Mouse (Mus musculus): ENCODE data around the gene Gm13090.

Gene Gm13090

GRCm38 (mm10) chr4:151089270-151089669, at the start of gene Gm13090:
Gene Gm13090 (plus strand): TSS chr4:151089570.
- DNase-seq: no peak

- DNase-seq: no peak
Observed at GRCm38 (mm10) chr4:151041506-151041905, 47.9 kb upstream of the Gm13090 start.

- peak; percentile 18 to 38 for DNase-seq
Observed at GRCm38 (mm10) chr4:151043281-151043680, 46.1 kb upstream of the Gm13090 start.

- DNase-seq: peak; percentile 99 to 100
Observed at GRCm38 (mm10) chr4:151044037-151044943, 45.1 kb upstream of the Gm13090 start, which contains the start of gene Per3. Gene Per3 (minus strand): TSS chr4:151044665.

GRCm38 (mm10) chr4:151044944-151045570, 44.3 kb upstream of the Gm13090 start:
- peak in 1 of 2 experiments; percentile 70 for DNase-seq

- no peak for DNase-seq
Observed at GRCm38 (mm10) chr4:151046524-151046923, 42.8 kb upstream of the Gm13090 start.

GRCm38 (mm10) chr4:151051162-151051561, 38.2 kb upstream of the Gm13090 start:
- no peak for DNase-seq

GRCm38 (mm10) chr4:151057347-151058321, 31.7 kb upstream of the Gm13090 start, which contains the start of gene Vamp3:
Gene Vamp3 (minus strand): TSS chr4:151057963.
- peak; percentile 99 to 100 for DNase-seq

- no peak for DNase-seq
Observed at GRCm38 (mm10) chr4:151058634-151059033, 30.7 kb upstream of the Gm13090 start.

GRCm38 (mm10) chr4:151059566-151059965, 29.8 kb upstream of the Gm13090 start:
- no peak for DNase-seq

- no peak for DNase-seq
Observed at GRCm38 (mm10) chr4:151068751-151069150, 20.6 kb upstream of the Gm13090 start.

- DNase-seq: no peak
Observed at GRCm38 (mm10) chr4:151070962-151071361, 18.4 kb upstream of the Gm13090 start.

GRCm38 (mm10) chr4:151073108-151073744, 16.1 kb upstream of the Gm13090 start:
- DNase-seq: peak; percentile 71 to 86

GRCm38 (mm10) chr4:151074817-151075216, 14.6 kb upstream of the Gm13090 start:
- DNase-seq: no peak

GRCm38 (mm10) chr4:151081355-151081754, 8.0 kb upstream of the Gm13090 start:
- DNase-seq: no peak

GRCm38 (mm10) chr4:151081977-151082376, 7.4 kb upstream of the Gm13090 start:
- DNase-seq: no peak

- no peak for DNase-seq
Observed at GRCm38 (mm10) chr4:151083027-151083426, 6.3 kb upstream of the Gm13090 start.

- no peak for DNase-seq
Observed at GRCm38 (mm10) chr4:151087358-151087757, 2.0 kb upstream of the Gm13090 start.

- DNase-seq: no peak
Observed at GRCm38 (mm10) chr4:151088819-151089218, 551 bp upstream of the Gm13090 start.

GRCm38 (mm10) chr4:151095207-151095606, 5.8 kb downstream of the Gm13090 start:
- peak; percentile 49 to 68 for DNase-seq

- no peak for DNase-seq
Observed at GRCm38 (mm10) chr4:151096334-151097103, 7.1 kb downstream of the Gm13090 start.
